Mouse (Mus musculus) embryonic facial prominence, embryonic 10.5 days (tissue): ENCODE measurements around the gene Colgalt1. TPM values are rescaled to one million over a fixed set of nuclear protein-coding genes. Genes with fewer than 3 reads are reported as not detected.

Experiments used
- microRNA-seq: library from miRNA; unstranded; fragments of <30 nt; microRNA quantifications from one replicate; pipeline ENCODE4, GENCODE M21; 2017
- polyA plus RNA-seq: library from polyadenylated mRNA; unstranded; fragments of >200 nt; fragmentation: Nextera tagmentation; extraction: Ambion mirVana; gene quantifications from 2 replicates; pipeline ENCODE4 v1.2.1, GENCODE M21; 2016

Colgalt1 gene
- polyA plus RNA-seq, 1 experiment from 2014 or later: 53.7 TPM

Small RNA genes lying within 50 kb of the gene (microRNA-seq; reads per million reads assigned to microRNA genes)
- not detected for gene Mir6769b

Other genes starting within 250 kb of the Colgalt1 start
- gene Use1, start 244.2 kb upstream of the Colgalt1 start, polyA plus RNA-seq: 83.1 and 84.3 TPM in 2 replicates
- gene Ocel1, start 239.7 kb upstream of the Colgalt1 start, polyA plus RNA-seq: 4.0 and 5.0 TPM in 2 replicates
- gene Nr2f6, start 229.0 kb upstream of the Colgalt1 start, polyA plus RNA-seq: 63.6 and 78.0 TPM in 2 replicates
- 5.4 and 5.5 TPM in 2 replicates for gene Ushbp1, start 215.2 kb upstream of the Colgalt1 start, polyA plus RNA-seq
- 109 and 110 TPM in 2 replicates for gene Babam1, start 214.1 kb upstream of the Colgalt1 start, polyA plus RNA-seq
- gene Ankle1, start 205.0 kb upstream of the Colgalt1 start, polyA plus RNA-seq: 35.6 and 38.8 TPM in 2 replicates
- 66.4 and 69.4 TPM in 2 replicates for gene Abhd8, start 147.3 kb upstream of the Colgalt1 start, polyA plus RNA-seq
- 223 and 236 TPM in 2 replicates for gene Mrpl34, start 146.0 kb upstream of the Colgalt1 start, polyA plus RNA-seq
- 131 and 134 TPM in 2 replicates for gene Dda1, start 141.8 kb upstream of the Colgalt1 start, polyA plus RNA-seq
- 2.4 and 3.2 TPM in 2 replicates for gene Ano8, start 125.0 kb upstream of the Colgalt1 start, polyA plus RNA-seq
- gene Gtpbp3, start 122.9 kb upstream of the Colgalt1 start, polyA plus RNA-seq: 24.5 and 25.3 TPM in 2 replicates
- gene Plvap, start 99.2 kb upstream of the Colgalt1 start, polyA plus RNA-seq: 58.0 and 59.2 TPM in 2 replicates
- 0.12 and 0.26 TPM in 2 replicates for gene Ccdc194, start 85.3 kb upstream of the Colgalt1 start, polyA plus RNA-seq
- gene Bst2, start 73.5 kb upstream of the Colgalt1 start, polyA plus RNA-seq: 5.8 and 7.2 TPM in 2 replicates
- gene Mvb12a, start 68.1 kb upstream of the Colgalt1 start, polyA plus RNA-seq: 76.9 and 80.7 TPM in 2 replicates
- 0.52 and 0.54 TPM in 2 replicates for gene Tmem221, start 52.1 kb upstream of the Colgalt1 start, polyA plus RNA-seq
- 0.15 TPM in 1 of 2 replicates, not detected in the other for gene Nxnl1, start 44.4 kb upstream of the Colgalt1 start, polyA plus RNA-seq
- gene Slc27a1, start 42.1 kb upstream of the Colgalt1 start, polyA plus RNA-seq: 21.8 and 30.7 TPM in 2 replicates
- 249 and 260 TPM in 2 replicates for gene Pgls, start 18.8 kb upstream of the Colgalt1 start, polyA plus RNA-seq
- gene Fam129c, start 13.3 kb upstream of the Colgalt1 start, polyA plus RNA-seq: 4.8 and 5.0 TPM in 2 replicates
- gene Unc13a, start 60.8 kb downstream of the Colgalt1 start, polyA plus RNA-seq: 2.2 TPM in 2 replicates
- gene Jak3, start 65.3 kb downstream of the Colgalt1 start, polyA plus RNA-seq: 3.6 and 4.0 TPM in 2 replicates
- gene Insl3, start 78.2 kb downstream of the Colgalt1 start, polyA plus RNA-seq: 0.55 TPM in 1 of 2 replicates, not detected in the other
- 0.54 and 0.72 TPM in 2 replicates for gene B3gnt3, start 90.8 kb downstream of the Colgalt1 start, polyA plus RNA-seq
- gene Fcho1, start 114.7 kb downstream of the Colgalt1 start, polyA plus RNA-seq: 6.0 and 7.9 TPM in 2 replicates